Mouse (Mus musculus) layer of hippocampus, adult 2 months (tissue): ENCODE measurements around the gene Hsd3b7. TPM values are rescaled to one million over a fixed set of nuclear protein-coding genes. Genes with fewer than 3 reads are reported as not detected.
A peak's percentile ranks its signal among the peaks of the same experiment; 100 is the strongest.

Experiments used
- DNase-seq, 2 experiments: peaks; one replicate each; pipeline ENCODE4 v3.0.0; 2022; ENCODE audit warnings: low spot score in 2 of 2
- H3K27ac ChIP-seq: fragments of 200-600 bp; 2 replicates; pipeline ENCODE4 v1.8.1; 2022
- H3K4me3 ChIP-seq: fragments of 200-600 bp; 2 replicates; pipeline ENCODE4 v1.8.1; 2022; ENCODE audit warnings: mild to moderate bottlenecking
- CTCF ChIP-seq: fragments of 200-600 bp; conservative IDR thresholded peaks from 2 replicates; pipeline ENCODE4 v1.8.1; 2022; ENCODE audit warnings: antibody characterized with exemption, mild to moderate bottlenecking, moderate library complexity
- total RNA-seq, 2 experiments: library from RNA; stranded (reverse); gene quantifications; 2 replicates each; pipeline ENCODE4 v1.2.3; 2021

The Hsd3b7 gene
- total RNA-seq, 2 experiments from 2014 or later: 7.0 to 8.8 TPM

DNA sequence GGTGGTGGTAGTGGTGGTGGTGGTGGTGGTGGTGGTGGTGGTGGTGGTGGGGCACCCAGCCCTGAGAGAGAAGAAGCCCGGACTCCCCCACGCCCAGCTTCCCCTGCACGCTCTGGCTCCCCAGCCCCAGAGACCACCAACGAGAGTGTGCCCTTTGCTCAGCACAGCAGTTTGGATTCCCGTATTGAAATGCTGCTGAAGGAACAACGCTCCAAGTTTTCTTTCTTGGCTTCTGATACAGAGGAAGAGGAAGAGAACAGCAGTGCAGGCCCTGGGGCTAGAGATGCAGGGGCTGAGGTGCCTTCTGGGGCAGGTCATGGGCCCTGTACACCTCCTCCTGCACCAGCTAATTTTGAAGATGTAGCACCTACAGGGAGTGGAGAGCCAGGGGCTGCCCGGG, 15.1 kb upstream of the Hsd3b7 start, which contains the start of gene Gm49388:
Gene Gm49388 (plus strand): TSS at position 301 of the 400 bp plus-strand sequence.
- no peak for DNase-seq
- Histone ChIP-seq H3K4me3 (no peak within 1 kb of the TSS), H3K27ac (no peak within 1 kb of the TSS)
- TF ChIP-seq CTCF: no peak

DNA sequence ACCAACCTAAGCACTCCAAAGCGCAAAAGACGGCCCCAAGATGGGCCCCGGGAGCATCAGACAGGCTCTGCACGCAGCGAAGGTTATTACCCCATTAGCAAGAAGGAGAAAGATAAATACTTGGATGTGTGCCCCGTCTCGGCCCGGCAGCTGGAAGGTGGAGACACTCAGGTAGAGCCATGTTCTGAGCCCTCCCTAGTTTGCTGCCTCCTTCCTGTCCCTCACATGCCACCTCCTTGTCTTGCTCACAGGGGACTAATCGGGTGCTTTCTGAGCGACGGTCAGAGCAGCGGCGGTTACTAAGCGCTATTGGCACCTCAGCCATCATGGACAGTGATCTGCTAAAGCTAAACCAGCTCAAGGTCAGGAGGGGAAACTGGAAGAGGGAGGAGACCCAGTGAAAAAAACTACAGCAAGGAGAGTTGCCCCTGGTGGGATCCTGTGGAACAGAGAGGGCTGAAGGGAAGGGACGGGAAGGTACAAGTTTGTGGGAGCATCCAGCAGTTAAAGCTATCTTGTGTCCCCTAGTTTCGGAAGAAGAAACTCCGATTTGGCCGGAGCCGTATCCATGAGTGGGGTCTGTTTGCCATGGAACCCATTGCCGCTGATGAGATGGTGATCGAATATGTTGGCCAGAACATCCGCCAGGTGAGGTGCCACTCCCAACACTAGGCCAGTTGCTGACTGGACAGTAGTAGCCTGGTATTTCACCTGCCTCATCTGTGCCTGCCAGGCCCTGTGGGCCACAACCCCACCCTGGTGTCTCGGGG, 3.1 kb upstream of the Hsd3b7 start:
- no peak for TF ChIP-seq CTCF
- H3K27ac ChIP-seq: no peak overlapping the region
- H3K4me3 ChIP-seq: no peak overlapping the region
- DNase-seq: no peak

DNA sequence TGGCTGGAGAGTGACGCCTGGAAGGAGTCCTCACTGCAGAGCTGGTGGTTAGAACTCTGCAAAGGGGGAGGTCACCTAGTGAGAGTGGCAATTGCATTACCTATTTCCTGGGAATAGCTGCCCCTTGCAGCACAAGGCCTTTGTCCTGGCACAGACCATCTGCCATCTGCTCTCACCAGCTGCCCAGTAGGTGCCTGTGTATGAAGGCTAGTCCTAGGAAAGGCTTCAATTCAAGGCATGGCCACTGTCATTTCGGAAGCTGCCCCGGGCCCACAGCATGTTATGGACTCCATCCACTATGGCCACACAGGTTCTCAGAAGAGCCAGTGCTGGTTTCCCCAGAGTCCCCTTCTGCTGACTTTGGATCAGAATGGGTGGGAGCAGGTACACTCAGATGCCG, 1.8 kb upstream of the Hsd3b7 start:
- no peak for DNase-seq
- H3K4me3 ChIP-seq: no peak overlapping the region
- no peak overlapping the region for H3K27ac ChIP-seq
- no peak for TF ChIP-seq CTCF

DNA sequence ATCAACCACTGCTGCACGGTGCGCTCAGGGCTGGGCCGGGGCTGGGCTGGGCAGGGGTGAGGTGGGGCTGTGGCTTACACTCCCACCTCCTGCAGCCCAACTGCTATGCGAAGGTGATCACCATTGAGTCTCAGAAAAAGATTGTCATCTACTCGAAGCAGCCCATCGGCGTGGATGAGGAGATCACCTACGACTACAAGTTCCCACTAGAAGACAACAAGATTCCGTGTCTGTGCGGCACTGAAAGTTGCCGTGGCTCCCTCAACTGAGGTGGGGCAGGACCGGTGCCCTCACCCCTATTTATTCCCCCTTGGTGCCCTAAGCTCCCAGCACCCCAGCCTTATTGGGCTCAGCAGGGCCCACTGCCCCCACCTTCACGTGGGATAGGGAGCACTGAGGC, 1.2 kb upstream of the Hsd3b7 start:
- DNase-seq: no peak
- TF ChIP-seq CTCF: no peak
- H3K27ac ChIP-seq: no peak overlapping the region; the same call in 1 of the 2 replicates
- no peak overlapping the region for H3K4me3 ChIP-seq

DNA sequence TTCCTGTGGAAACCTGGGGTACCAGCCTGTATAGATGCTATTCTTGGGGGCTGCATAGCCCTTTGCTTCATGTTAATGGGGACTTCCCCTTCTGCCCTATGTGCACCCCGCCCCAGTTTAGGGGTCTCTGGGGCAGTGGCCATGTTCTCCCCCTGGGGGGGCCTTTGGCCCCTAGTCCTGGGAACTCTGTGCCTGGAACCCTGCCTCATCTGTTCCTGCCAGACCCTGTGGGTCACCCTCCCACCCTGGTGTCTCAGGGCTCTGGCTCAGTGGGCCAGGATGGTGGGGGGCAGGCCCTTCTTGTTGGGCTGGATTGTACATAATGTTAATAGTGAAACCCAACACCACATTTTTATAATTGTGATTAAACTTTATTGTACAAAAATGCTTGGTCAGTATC, 666 bp upstream of the Hsd3b7 start:
- DNase-seq: no peak
- no peak for TF ChIP-seq CTCF
- Histone ChIP-seq H3K4me3 (no peak overlapping the region), H3K27ac (peak overlapping the region; percentile 80)

DNA sequence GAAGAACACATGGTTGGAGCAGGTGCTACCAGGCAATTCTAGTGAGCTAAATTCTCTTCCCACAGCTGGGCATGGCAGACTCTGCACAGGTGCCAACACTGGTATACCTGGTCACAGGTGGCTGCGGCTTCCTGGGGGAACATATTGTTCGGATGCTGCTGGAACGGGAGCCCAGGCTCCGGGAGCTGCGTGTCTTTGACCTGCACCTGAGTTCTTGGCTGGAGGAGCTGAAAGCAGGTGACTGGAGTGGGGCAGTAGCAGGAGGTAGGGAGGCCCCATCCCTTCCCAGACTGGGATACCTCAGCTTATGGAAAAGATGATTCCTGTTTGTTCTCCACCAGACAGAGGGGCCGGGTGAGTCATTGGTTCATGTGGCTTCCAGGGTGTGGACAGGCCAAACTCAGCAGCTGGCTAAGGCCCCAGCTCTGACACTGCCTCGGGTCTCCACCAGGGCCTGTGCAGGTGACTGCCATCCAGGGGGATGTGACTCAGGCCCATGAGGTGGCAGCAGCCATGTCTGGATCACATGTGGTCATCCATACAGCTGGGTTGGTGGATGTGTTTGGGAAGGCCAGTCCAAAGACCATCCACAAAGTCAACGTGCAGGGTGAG, 712 bp downstream of the Hsd3b7 start:
- TF ChIP-seq CTCF: no peak
- DNase-seq: no peak
- Histone ChIP-seq H3K4me3 (peak overlapping the region; percentile 50), H3K27ac (peak overlapping the region; percentile 80)

DNA sequence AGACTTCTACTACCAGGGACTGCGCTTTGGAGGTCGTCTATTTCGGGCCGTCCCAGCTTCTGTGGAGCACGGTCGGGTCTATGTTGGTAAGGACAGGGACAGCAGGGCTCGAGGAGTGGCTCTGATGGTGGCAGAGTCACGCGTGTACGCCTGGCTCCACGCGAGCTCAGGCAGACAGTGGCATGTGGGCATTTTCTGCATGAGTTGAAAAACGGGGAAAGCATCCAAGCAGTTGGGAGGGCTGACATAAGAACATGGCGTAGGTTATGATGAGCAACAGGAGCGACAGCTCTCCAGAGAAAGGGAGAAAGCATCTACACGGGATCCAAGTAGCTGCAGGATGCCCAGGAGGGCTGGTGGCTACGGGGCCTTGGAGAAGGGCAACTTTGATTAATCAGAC, 1.9 kb downstream of the Hsd3b7 start:
- Histone ChIP-seq H3K4me3 (no peak overlapping the region), H3K27ac (peak overlapping the region; percentile 85)
- no peak for TF ChIP-seq CTCF
- peak in 1 of 2 experiments; percentile 59 for DNase-seq

DNA sequence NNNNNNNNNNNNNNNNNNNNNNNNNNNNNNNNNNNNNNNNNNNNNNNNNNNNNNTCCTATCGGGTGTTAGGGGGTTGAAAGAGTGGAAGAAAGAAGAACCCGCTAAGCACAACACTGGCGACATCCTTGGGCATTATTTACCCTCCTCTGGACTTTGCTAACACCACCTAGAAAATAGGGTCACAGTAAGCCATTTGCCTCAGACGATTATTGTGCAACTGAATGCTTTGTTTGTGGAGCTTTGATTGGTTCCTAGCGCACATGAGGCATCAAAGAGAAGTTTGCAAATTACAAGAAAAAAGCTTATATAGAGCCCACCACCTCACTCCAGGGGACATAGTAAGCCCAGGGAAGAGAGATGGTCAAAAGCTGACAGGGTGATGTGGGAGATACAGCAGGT, 8.4 kb downstream of the Hsd3b7 start:
- DNase-seq: no peak
- H3K4me3 ChIP-seq: no peak overlapping the region
- H3K27ac ChIP-seq: no peak overlapping the region
- TF ChIP-seq CTCF: no peak

DNA sequence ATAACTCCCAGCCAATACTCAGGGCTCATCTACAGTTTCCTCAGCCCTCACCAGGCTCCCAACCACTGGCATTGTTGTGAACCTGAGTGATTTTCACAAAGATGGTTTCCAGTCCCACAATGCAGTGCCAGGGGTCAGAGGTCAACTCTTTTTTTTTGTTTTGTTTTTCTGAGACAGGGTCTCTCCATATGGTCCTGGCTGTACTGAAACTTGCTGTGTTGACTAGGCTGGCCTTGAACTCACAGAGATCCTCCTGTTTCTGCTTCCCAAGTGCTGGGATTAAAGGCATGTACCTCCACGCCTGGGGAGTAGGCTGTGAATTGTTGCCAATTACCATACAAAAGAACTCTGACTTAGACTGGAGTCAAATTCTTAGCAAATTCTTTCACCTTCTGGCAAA, 9.4 kb downstream of the Hsd3b7 start:
- TF ChIP-seq CTCF: no peak
- Histone ChIP-seq H3K4me3 (no peak overlapping the region), H3K27ac (no peak overlapping the region)
- no peak for DNase-seq

DNA sequence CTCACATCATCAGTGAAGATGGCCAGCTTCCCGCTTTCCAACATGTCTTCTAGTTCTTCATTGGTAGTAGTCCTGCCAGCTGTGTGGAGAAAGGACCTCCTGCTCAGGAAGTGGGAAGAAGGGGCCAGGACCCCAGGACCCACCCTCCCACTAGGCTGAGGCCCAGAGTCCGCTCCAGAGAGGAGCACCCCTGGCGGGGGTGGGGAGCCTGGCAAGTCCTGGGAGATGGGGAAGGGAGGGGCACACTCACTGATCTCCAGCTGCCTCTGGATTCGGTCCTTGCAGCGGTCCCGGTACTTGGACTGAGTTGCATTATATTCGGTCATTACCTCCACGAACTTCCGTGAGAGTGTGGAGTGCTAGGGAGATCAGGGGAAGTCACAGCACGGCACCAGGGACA, 10.2 kb downstream of the Hsd3b7 start:
- no peak overlapping the region for H3K27ac ChIP-seq
- no peak for TF ChIP-seq CTCF
- DNase-seq: no peak
- H3K4me3 ChIP-seq: no peak overlapping the region

DNA sequence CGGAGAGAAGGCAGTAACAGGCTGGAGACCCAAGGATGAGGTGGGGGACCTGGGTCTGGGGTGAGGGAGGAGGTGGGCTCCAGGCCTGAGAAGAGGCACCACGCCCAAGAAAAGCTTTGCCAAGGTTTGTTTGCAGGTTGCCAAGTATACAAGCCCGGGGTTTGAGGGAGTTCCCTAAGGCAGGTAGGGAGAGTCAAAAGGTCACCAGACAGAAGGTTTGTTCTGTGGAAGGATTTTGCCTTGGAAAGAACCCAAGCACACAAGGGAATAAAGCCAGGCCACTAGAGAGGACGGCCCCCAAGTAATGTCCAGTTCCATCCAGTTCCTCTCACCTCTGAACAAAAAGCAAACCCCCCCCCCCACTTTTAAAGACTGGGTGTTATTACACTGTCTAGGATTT, 10.8 kb downstream of the Hsd3b7 start:
- TF ChIP-seq CTCF: no peak

DNA sequence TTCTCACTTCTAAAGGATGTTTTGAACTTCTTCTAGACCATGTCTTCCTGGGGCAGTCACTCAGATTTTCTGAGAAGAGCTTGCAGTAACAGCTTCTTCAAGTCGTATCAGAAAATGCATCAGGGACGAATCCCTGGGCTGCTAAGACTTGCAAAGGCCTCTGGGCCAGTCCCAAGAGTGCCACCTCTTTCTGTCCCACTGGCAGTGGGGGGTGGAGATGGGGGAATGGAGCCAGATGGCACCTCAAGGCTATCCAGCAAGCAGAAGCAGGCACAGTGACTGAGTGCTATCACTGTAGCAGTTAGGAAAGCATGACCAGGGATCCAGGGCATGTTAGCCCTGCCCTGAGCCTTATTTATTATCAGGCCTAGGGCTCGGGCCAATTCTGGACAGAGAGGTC, 11.9 kb downstream of the Hsd3b7 start:
- no peak for DNase-seq
- no peak overlapping the region; the same call in 1 of the 2 replicates for H3K27ac ChIP-seq
- H3K4me3 ChIP-seq: no peak overlapping the region
- no peak for TF ChIP-seq CTCF

More for the DNA sequence above, 10.8 kb downstream of the Hsd3b7 start:
- Histone ChIP-seq H3K27ac (no peak overlapping the region), H3K4me3 (no peak overlapping the region)
- no peak for DNase-seq

DNA sequence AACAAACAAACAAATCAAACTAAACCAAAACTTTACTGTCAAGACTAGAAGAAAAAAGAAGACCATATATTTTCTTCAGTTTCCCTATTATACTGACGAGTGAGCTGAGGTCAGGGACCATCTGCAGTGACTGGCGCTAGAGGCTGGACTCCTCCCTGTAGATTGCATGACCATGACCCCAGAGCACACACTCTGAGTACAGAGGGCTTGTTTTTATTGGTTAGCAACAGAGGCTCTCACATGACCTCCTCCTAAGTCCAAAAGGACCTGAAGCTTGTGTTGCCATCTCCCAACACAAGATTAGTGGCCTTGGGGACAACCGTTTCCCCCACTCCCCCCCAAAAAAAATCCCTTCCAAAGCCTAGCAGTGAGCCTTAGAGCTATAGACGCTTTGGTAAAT, 13.4 kb downstream of the Hsd3b7 start:
- no peak for DNase-seq
- no peak for TF ChIP-seq CTCF
- Histone ChIP-seq H3K27ac (peak overlapping the region; percentile 85), H3K4me3 (no peak overlapping the region)

DNA sequence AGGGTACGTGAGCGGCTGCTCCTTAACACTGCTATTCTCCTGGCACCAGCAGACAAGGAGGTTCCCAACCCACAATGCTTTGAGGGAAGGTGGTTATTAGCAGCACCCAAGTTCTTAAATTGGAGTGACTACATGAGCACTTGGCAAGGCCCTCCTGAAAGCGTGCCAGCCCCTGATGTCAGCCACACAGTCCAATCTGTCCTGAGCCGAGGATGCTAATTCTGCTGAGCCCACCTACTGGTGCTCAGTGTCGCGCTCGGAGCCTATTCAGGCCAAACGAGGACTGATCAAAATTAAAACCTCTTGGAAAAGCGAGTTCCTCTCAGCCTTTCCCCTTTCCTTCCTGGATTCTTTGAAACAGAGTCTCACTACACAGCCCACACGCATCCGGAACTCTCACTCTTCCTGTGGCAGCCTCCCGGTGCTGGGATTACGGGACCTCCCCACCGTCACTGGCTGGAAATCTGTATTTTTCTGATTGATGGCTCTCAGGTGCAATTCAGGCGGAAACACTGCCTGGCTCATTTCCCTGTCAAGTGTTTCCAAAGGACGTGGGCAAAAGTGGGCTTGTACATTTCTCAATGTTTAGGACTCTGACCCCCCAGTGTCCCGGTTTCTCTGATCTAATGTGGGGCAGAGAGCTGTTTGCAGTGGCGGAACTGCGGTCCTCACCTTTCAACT, 14.0 kb downstream of the Hsd3b7 start:
- Histone ChIP-seq H3K27ac (peak overlapping the region; percentile 85), H3K4me3 (peak overlapping the region; percentile 28)
- TF ChIP-seq CTCF: peak; percentile 8; the same call in 1 of the 2 replicates
- peak; percentile 79 to 81 for DNase-seq
